9 mouse cellular contexts compared by ENCODE assay signal in the genomic region with DNA sequence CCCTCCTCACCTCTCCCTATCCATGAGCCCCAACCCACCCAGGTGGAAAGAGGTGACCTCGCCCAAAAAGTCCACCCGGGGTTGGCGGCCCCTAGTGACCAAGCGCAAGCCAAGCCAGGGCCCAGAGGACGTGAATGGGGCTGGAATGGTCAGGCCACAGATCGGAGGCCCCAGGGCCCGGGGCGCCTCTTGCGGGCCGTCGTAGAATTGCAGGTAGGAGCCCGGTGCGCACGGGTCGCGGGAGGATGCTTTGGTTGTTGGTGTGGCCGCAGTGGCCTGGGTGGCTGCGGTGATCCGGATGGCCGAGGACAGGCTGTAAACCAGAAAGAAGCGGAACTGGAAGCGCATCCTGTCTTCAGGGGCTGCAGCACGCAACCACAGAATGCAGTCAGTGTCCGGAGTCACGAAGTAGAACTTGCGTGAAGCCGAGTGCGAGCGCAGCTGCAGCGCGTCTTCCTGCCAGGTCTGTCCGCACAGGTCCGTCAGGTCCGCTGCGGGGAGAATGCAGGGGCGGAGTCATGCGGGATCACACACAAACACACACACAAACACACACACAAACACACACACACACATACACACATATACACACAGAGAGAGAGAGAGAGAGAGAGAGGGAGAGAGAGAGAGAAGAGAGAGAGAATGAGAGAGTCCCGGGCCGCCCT. TPM values are rescaled to one million over a fixed set of nuclear protein-coding genes. Genes with fewer than 3 reads are reported as not detected.
DNase-seq lines count a peak whose midpoint lies in the region; ATAC-seq and TF ChIP-seq lines count a peak whose summit lies in the region.
"Had no signal": no experiment of that assay in that cellular context is flagged by ENCODE, and none has a peak within 500 bp of the region (broad histone marks: within the 10 kb centered on the region; RNA-seq: fewer than 3 reads in every experiment).

No protein-coding gene starts in this region.

- H3K9me3 ChIP-seq in hindbrain, embryonic 13.5 days: no peaks in the 10 kb centered on the region

- peak; percentile 69 for DNase-seq in adrenal gland, adult 2 months
- DNase-seq in cerebellum, postnatal 36 days: peak; percentile 79 to 84
- DNase-seq in gastrocnemius, adult 2 months: peak; percentile 73
- DNase-seq in left cerebral cortex, postnatal 4 days: peak; percentile 53
- peak; percentile 19 for DNase-seq in right cerebral cortex, postnatal 14 days

- peaks cover 29% of the 10 kb centered on the region for H3K27me3 ChIP-seq in hindbrain, embryonic 13.5 days

- no peak for ATAC-seq in hindbrain, embryonic 13.5 days (ENCODE audit: low FRiP score)
- peak; percentile 87 for ATAC-seq in megakaryocyte progenitor cell, adult 5-6 weeks (replicated peaks; ENCODE audit: poor library complexity)
- no peak for ATAC-seq in activated CD4-positive, CD25-positive, alpha-beta regulatory T cell, adult 4 months

- no peaks in the 10 kb centered on the region for H3K36me3 ChIP-seq in hindbrain, embryonic 13.5 days

- TF ChIP-seq CTCF in gastrocnemius, adult 2 months (IDR thresholded peaks at IDR 0.05): peak; percentile 86

- peaks cover 6% of the 10 kb centered on the region for H3K4me1 ChIP-seq in hindbrain, embryonic 13.5 days (replicated peaks)

- intact Hi-C loops in gastrocnemius, adult 2 months (cut with DNase I): no loop called here
- intact Hi-C loops in left cerebral cortex, postnatal 4 days (cut with DNase I): no loop called here

- peak overlapping the region; percentile 64 for H3K9ac ChIP-seq in hindbrain, embryonic 13.5 days

- WGBS in hindbrain, embryonic 13.5 days: 4% methylated on average over 38 of the region's 39 CpGs

- H3K4me2 ChIP-seq in hindbrain, embryonic 13.5 days: peak overlapping the region; percentile 60

- H3K27ac ChIP-seq in gastrocnemius, adult 2 months: no peak overlapping the region
- H3K27ac ChIP-seq in hindbrain, embryonic 13.5 days: no peak overlapping the region

- H3K4me3 ChIP-seq in gastrocnemius, adult 2 months: peak overlapping the region; percentile 60
- peak overlapping the region; percentile 37 for H3K4me3 ChIP-seq in hindbrain, embryonic 13.5 days

RNA-seq across cellular contexts. Expression of a gene that starts 3.9 kb away (rescaled TPM):
- total RNA-seq in adrenal gland, adult 2 months (2021): not detected
- 0.67 TPM in 1 of 2 replicates, not detected in the other for polyA plus RNA-seq in adrenal gland, adult 2 months (2012; rRNA removed)
- not detected for total RNA-seq in gastrocnemius, adult 2 months (2021)
- 1.7 TPM in 1 of 2 replicates, not detected in the other for polyA plus RNA-seq in hindbrain, embryonic 13.5 days (2015; fragmentation: Nextera tagmentation; extraction: Ambion mirVana)
- total RNA-seq in left cerebral cortex, postnatal 4 days (2021): not detected
- not detected in 2 replicates for total RNA-seq in megakaryocyte progenitor cell, adult 5-6 weeks (2015)
- not detected in 2 replicates for total RNA-seq in megakaryocyte progenitor cell, adult 5-6 weeks (2017)
- polyA plus RNA-seq in activated CD4-positive, CD25-positive, alpha-beta regulatory T cell, adult 4 months (2017; shearing (Covaris generic)): not detected
- polyA plus RNA-seq: frontal cortex, adult 2 months had no signal

RNA-seq across cellular contexts. Expression of a gene that starts 15.2 kb away (rescaled TPM):
- total RNA-seq in adrenal gland, adult 2 months (2021): 100 to 1,000 TPM; 100 to 101 TPM
- 52.2 and 58.9 TPM in 2 replicates for polyA plus RNA-seq in adrenal gland, adult 2 months (2012; rRNA removed)
- total RNA-seq in gastrocnemius, adult 2 months (2021): 10 to 100 TPM; 28.1 to 36.1 TPM
- polyA plus RNA-seq in hindbrain, embryonic 13.5 days (2015; fragmentation: Nextera tagmentation; extraction: Ambion mirVana): 66.6 and 68.1 TPM in 2 replicates
- 100 to 1,000 TPM; 163 to 167 TPM for total RNA-seq in left cerebral cortex, postnatal 4 days (2021)
- total RNA-seq in megakaryocyte progenitor cell, adult 5-6 weeks (2015): 91.5 and 96.8 TPM in 2 replicates
- 107 and 151 TPM in 2 replicates for total RNA-seq in megakaryocyte progenitor cell, adult 5-6 weeks (2017)
- polyA plus RNA-seq in activated CD4-positive, CD25-positive, alpha-beta regulatory T cell, adult 4 months (2017; shearing (Covaris generic)): 10 to 100 TPM; 53.5 to 55.4 TPM

Comparison
In these comparisons a context has a peak if more than half of its experiments do, and no peak if none do; other contexts are left out.
1. DNase-seq: peak in every context shown above with its lines; median percentile 82 in cerebellum, postnatal 36 days; 73 in gastrocnemius, adult 2 months; 69 in adrenal gland, adult 2 months; 53 in left cerebral cortex, postnatal 4 days; 19 in right cerebral cortex, postnatal 14 days.